Mouse (Mus musculus) hematopoietic multipotent progenitor cell, adult 10-12 weeks (in vitro differentiated cells): ENCODE measurements around the gene 1500015O10Rik. TPM values are rescaled to one million over a fixed set of nuclear protein-coding genes. Genes with fewer than 3 reads are reported as not detected.

Experiments
- polyA plus RNA-seq: library from polyadenylated mRNA; stranded (reverse); fragments of >175 nt; gene quantifications from 2 replicates; pipeline ENCODE4 v1.2.3, GENCODE M21; 2012; ENCODE audit warnings: low replicate concordance

The 1500015O10Rik gene
- not detected in 2 replicates for polyA plus RNA-seq

GRCm38 (mm10) chr1:43730491-43730924 lies at the start of gene 1500015O10Rik:
Gene 1500015O10Rik (plus strand): TSS chr1:43730602.

Other genes with a start within 250 kb of the 1500015O10Rik start
- gene Uxs1, start 97.2 kb downstream of the 1500015O10Rik start, polyA plus RNA-seq = 8.8 and 9.8 TPM in 2 replicates
- gene Tpp2, start 203.0 kb downstream of the 1500015O10Rik start, polyA plus RNA-seq = 9.7 and 9.9 TPM in 2 replicates